Mouse (Mus musculus) lung, postnatal 25 days (tissue): ENCODE measurements around the gene Gm4791.

Experiments used
- DNase-seq: peaks from one replicate; pipeline ENCODE4 v3.0.0; 2022; ENCODE audit warnings: low spot score

The Gm4791 gene

DNA sequence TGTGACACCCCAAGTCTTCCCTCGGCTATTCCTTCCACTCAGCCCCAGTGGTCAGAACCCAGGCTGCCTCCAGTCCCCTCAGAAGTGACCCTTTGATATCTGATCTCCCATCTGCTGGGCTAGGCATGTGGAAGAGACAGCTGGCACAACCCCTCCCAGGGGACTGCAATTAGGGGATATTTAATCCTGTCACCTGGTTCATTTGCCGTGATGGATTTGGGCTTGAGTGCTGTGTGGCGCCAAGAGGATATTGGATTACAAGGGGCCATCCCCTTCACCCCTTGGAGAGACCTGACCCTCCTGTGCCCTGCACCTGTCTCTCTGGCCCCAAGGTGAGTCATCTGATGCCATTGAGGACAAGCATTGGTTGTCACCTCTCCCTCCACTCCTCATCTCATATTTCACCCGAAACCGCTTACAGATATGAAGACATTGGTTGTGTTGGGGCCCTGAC is at the start of gene Gm4791:
Gm4791 (plus strand) TSS at position 404 of the 454 bp plus-strand sequence.
- DNase-seq, result no peak

DNA sequence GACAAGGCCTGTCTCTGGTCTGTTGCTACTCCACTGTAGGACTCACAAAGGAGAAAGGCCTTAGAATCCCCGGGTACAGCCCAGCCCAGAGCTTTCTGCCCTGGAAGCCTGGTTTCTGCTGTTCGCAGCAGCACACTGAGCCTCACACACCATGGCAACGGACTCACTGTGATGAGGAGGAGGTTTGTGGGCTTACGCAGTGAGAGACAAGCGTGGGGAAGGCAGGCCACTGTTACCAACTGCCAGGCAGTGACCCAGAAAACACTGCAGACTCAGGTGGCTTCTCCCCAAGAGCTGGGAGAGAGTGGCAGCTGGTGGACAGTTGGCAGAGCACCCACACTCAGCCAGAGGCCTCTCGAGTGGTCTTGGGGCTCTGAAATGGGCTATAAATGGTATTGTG is 42.3 kb upstream of the Gm4791 start:
- DNase-seq, result no peak

DNA sequence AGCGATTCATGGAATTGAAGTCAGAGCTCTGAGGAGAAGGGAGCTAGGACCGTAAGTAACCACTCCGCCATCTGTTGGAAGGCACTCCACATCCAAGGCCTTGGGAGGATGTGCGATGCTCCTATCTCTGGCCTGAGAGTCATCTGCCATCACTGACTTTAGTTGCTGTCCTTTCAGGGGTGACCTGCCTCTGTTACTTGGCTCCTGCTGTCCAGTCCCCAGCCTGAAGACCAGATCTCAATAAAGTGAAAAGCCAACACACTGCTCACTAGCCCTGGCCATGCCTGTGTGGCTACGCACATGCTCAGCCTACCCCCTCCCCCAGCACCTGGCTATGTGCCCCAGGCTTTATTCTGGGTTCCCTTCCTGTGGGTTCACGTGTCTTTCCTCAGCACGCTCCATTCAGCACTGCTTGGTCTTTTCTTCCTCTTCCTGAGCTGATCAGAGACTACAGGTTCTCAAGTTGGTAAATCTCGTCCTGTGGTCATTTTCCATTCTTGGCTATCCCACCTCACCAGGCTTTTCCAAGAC is 41.1 kb upstream of the Gm4791 start:
- DNase-seq, result no peak

DNA sequence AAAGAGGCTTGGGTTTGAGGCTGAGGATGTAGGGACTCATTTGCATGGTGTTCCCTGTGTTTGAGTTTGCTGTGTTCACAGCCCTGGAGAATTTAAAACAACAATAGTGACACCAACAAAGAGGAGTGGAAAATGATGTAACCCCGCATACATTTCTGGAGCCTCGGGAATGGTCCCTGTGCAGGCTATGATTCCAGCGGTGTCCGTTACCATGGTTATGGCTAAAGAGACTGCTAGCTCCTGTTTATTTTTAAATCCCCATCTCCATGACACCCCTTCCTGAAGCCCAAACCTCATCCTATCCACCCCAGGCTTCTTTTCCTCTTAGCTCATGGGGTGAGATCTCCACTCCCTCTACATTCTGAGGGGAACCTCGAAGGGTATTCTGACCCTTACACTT is 32.5 kb upstream of the Gm4791 start:
- DNase-seq, result no peak

DNA sequence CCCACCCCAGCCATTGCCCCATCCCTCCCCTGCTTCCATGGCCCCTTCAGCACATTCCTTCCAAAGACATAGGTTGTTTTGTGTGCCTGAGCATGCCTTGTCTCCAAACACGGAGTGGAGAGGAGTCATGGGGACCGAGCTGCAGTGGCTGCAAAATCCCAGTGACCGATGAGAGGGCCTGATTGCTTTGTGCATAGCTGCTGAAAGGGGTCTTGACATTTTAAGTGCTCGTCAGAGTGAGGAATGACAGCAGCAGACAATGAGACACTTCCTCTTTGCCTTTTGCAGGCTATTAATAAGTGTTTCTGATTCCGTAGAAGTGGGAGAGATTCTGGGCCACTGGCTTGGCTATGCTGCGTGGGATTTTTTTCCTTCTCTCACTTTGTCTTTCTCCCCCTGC is 29.6 kb upstream of the Gm4791 start:
- DNase-seq, result no peak

DNA sequence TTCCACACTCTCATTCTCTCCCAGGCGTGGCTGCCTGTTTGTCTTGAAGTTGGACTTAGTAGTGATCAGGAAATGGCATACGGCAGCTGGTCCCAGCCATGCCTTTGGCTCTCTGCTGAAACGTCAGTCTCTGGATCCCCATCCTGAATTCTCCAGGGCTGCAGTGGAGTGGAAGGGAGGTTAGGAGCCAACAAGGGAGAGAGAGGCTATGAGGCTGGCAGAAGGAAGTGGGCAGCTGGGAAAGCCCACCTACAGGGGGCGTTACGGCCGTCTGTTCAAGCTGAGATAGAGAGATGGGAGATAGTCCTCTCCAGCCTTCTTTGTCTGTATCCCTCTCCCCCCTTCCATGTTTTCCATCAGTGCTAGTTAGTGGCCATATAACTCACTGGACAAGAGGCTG is 29.1 kb upstream of the Gm4791 start:
- no peak for DNase-seq

DNA sequence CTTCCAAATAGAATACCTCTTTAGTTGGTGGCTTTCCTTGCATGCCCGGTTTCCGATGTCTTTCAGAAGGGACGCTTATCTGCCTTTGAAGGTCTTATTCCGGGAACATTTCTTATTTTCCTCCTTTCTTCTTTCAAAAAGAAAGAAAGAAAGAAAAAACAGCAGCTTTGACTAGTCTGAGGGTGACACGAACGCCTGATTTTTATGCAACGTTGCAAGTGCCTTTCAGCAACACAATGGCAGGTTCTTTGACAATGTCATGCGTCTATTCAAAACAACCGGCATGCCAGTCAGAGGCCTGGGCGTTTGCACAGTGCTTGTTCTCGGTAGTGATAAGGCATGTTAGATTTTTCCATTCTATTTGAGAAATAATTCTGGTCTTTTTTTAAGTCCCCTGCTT is 19.7 kb upstream of the Gm4791 start:
- no peak for DNase-seq

DNA sequence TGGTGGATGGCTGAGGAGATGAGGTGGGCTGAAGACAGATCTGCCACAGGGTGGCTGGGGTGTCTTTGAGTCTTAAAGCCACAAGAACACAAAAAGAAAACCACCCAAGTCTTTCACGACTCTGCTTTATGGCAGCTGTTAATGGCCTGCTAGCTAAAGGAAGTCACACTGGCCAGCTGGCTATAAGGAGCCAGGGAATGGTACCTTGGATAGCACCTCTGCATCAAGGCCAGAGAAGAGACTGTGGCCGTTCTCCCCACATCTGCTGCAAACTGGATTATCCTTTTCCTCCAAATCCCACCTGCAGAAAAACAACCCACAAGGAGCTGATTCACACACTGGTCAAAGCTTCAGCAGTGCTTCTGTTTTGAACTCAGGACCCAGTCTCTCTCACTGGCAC is 18.4 kb upstream of the Gm4791 start:
- DNase-seq, result no peak

DNA sequence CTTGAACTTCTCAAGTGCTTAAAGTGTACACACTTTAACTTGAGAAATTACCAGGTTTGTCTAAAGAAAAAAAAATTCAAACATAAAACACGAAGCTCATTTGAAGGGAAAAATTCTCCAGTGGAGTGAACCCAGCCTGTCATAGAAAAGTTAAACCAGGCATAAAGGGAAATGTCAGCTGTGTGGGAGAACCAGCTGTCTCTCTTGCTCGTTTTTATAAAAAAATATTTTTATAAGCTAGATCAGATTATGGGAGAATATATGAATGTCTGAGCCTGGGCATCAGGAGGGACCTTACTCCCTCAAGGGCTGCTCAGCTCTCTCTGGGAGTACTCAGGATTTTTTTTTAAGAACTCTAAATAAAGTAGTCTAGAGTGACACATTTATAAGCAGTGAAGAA is 15.1 kb upstream of the Gm4791 start:
- peak; percentile 5 for DNase-seq

DNA sequence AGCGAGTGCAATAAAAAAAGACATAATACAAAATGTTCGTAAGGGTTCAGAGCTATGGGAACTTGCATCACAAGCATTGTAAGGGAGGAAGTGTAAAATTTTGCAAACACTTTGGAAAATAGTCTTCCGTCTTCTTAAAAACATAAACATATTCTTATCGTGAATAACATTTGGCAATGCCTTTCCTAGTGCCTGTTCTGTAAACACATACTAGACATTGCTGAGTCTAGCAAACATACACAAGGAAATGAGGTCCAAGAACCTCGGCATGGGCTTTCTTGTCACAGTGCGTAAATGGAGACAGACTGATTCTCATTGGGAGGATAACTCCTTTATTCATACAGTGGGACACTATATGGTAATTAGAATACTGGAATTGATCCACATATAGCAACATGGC is 43.0 kb downstream of the Gm4791 start:
- DNase-seq, result peak; percentile 18
